Mouse (Mus musculus) hindbrain, embryonic 14.5 days (tissue): Measurements from ENCODE around the gene Spocd1. TPM values are rescaled to one million over a fixed set of nuclear protein-coding genes. Genes with fewer than 3 reads are reported as not detected.
A peak's percentile ranks its signal among the peaks of the same experiment; 100 is the strongest.

Experiments
- ATAC-seq: fragments of 200-750 bp; cut with Nextera tagmentation; 2 replicates; pipeline ENCODE4 v1.8.0; 2017; ENCODE audit warnings: moderate number of reproducible peaks, mild to moderate bottlenecking, moderate TSS enrichment, moderate library complexity; ENCODE audit not compliant: low FRiP score
- DNase-seq: peaks from one replicate; pipeline ENCODE4 v3.0.0-alpha.2; 2015; ENCODE audit warnings: low spot score
- H3K27ac ChIP-seq: fragments of 300-500 bp; sonication (generic); 2 replicates; pipeline ENCODE4 v1.5.1; 2014; ENCODE audit warnings: mild to moderate bottlenecking, moderate library complexity
- H3K27me3 ChIP-seq: fragments of 300-500 bp; sonication (generic); 2 replicates; pipeline ENCODE4 v1.6.1; 2014; ENCODE audit warnings: mild to moderate bottlenecking, low read length, mixed read lengths; ENCODE audit not compliant: control insufficient read depth, insufficient read depth
- H3K36me3 ChIP-seq: fragments of 300-500 bp; sonication (generic); replicated peaks from 2 replicates; pipeline ENCODE4 v1.6.1; 2014; ENCODE audit not compliant: control insufficient read depth, insufficient read depth
- H3K4me1 ChIP-seq: fragments of 300-500 bp; sonication (generic); replicated peaks from 2 replicates; pipeline ENCODE4 v1.6.1; 2014; ENCODE audit warnings: antibody characterized with exemption, low read length, mixed read lengths; ENCODE audit not compliant: control insufficient read depth, insufficient read depth
- H3K4me2 ChIP-seq: fragments of 300-500 bp; sonication (generic); replicated peaks from 2 replicates; pipeline ENCODE4 v1.6.1; 2014; ENCODE audit warnings: mild to moderate bottlenecking, moderate library complexity
- H3K4me3 ChIP-seq: fragments of 300-500 bp; sonication (generic); replicated peaks from 2 replicates; pipeline ENCODE4 v1.5.1; 2014; ENCODE audit warnings: mild to moderate bottlenecking, low read length
- H3K9ac ChIP-seq: fragments of 300-500 bp; sonication (generic); 2 replicates; pipeline ENCODE4 v1.6.1; 2014
- H3K9me3 ChIP-seq: fragments of 300-500 bp; sonication (generic); 2 replicates; pipeline ENCODE4 v1.6.1; 2016; ENCODE audit warnings: low read length; ENCODE audit not compliant: control insufficient read depth
- WGBS: fragments of 180-500 bp; shearing (Covaris S2); extraction: QIAGEN DNeasy Blood & Tissue Kit; methylation state at CpG from one replicate; pipeline ENCODE4 v1.1.7; 2014; 5-methylcytosine and 5-hydroxymethylcytosine counted together
- polyA plus RNA-seq: library from polyadenylated mRNA; unstranded; fragments of >200 nt; fragmentation: Nextera tagmentation; extraction: Ambion mirVana; gene quantifications from 2 replicates; pipeline ENCODE4 v1.2.1, GENCODE M21; 2014

The Spocd1 gene
- polyA plus RNA-seq, 1 experiment from 2014 or later: not detected

GRCm38 (mm10) chr4:129902394-129902793, 26.7 kb upstream of the Spocd1 start:
- Histone ChIP-seq H3K9me3 (no peaks in the 10 kb centered on the region), H3K27ac (no peak overlapping the region), H3K4me3 (no peak overlapping the region), H3K9ac (no peak overlapping the region), H3K36me3 (no peaks in the 10 kb centered on the region), H3K27me3 (no peaks in the 10 kb centered on the region), H3K4me2 (no peak overlapping the region), H3K4me1 (no peaks in the 10 kb centered on the region)
- WGBS: 87% methylated on average over 4 of the region's 4 CpGs
- ATAC-seq (no peak), DNase-seq (no peak)

- Histone ChIP-seq H3K36me3 (no peaks in the 10 kb centered on the region), H3K27ac (no peak overlapping the region), H3K9ac (no peak overlapping the region), H3K4me1 (no peaks in the 10 kb centered on the region), H3K4me3 (no peak overlapping the region), H3K9me3 (no peaks in the 10 kb centered on the region), H3K27me3 (no peaks in the 10 kb centered on the region), H3K4me2 (no peak overlapping the region)
- ATAC-seq: no peak
- WGBS: 65% methylated on average over 3 of the region's 3 CpGs
- no peak for DNase-seq
These were observed 25.5 kb upstream of the Spocd1 start for GRCm38 (mm10) chr4:129903577-129903976.

- no peaks in the 10 kb centered on the region for H3K36me3 ChIP-seq
- H3K4me2 ChIP-seq: no peak overlapping the region
- H3K9me3 ChIP-seq: no peaks in the 10 kb centered on the region
- ATAC-seq: no peak
- H3K4me1 ChIP-seq: no peaks in the 10 kb centered on the region
- no peak overlapping the region for H3K9ac ChIP-seq
- H3K4me3 ChIP-seq: no peak overlapping the region
- 84% methylated on average over 3 of the region's 3 CpGs for WGBS
- H3K27ac ChIP-seq: no peak overlapping the region
- DNase-seq: no peak
- no peaks in the 10 kb centered on the region for H3K27me3 ChIP-seq
These were observed 24.0 kb upstream of the Spocd1 start for GRCm38 (mm10) chr4:129905032-129905431.

GRCm38 (mm10) chr4:129906016-129906415, 23.0 kb upstream of the Spocd1 start:
- DNase-seq (no peak), ATAC-seq (no peak)
- H3K9ac ChIP-seq: no peak overlapping the region
- H3K4me2 ChIP-seq: no peak overlapping the region
- no peaks in the 10 kb centered on the region for H3K27me3 ChIP-seq
- WGBS: 70% methylated on average over 13 of the region's 13 CpGs
- no peaks in the 10 kb centered on the region for H3K4me1 ChIP-seq
- no peaks in the 10 kb centered on the region for H3K36me3 ChIP-seq
- no peaks in the 10 kb centered on the region for H3K9me3 ChIP-seq
- no peak overlapping the region for H3K4me3 ChIP-seq
- H3K27ac ChIP-seq: no peak overlapping the region

GRCm38 (mm10) chr4:129908836-129909235, 20.2 kb upstream of the Spocd1 start:
- H3K9ac ChIP-seq: no peak overlapping the region
- no peak overlapping the region for H3K4me3 ChIP-seq
- DNase-seq (no peak), ATAC-seq (no peak)
- H3K4me1 ChIP-seq: peaks cover 8% of the 10 kb centered on the region; the same call in 1 of the 2 replicates
- no peaks in the 10 kb centered on the region for H3K27me3 ChIP-seq
- no peaks in the 10 kb centered on the region for H3K9me3 ChIP-seq
- no peak overlapping the region for H3K4me2 ChIP-seq
- H3K27ac ChIP-seq: no peak overlapping the region
- 61% methylated on average over 3 of the region's 3 CpGs for WGBS
- no peaks in the 10 kb centered on the region for H3K36me3 ChIP-seq

GRCm38 (mm10) chr4:129909261-129909731, 19.8 kb upstream of the Spocd1 start:
- Histone ChIP-seq H3K9me3 (no peaks in the 10 kb centered on the region), H3K9ac (no peak overlapping the region), H3K27ac (no peak overlapping the region), H3K4me1 (peaks cover 9% of the 10 kb centered on the region; the same call in 1 of the 2 replicates), H3K4me2 (no peak overlapping the region), H3K36me3 (no peaks in the 10 kb centered on the region), H3K4me3 (no peak overlapping the region), H3K27me3 (no peaks in the 10 kb centered on the region)
- no peak for ATAC-seq
- 76% methylated on average over 4 of the region's 4 CpGs for WGBS
- no peak for DNase-seq

- H3K9me3 ChIP-seq: no peaks in the 10 kb centered on the region
- H3K27ac ChIP-seq: no peak overlapping the region
- ATAC-seq: no peak
- H3K27me3 ChIP-seq: no peaks in the 10 kb centered on the region
- no peaks in the 10 kb centered on the region for H3K36me3 ChIP-seq
- peaks cover 9% of the 10 kb centered on the region; the same call in 1 of the 2 replicates for H3K4me1 ChIP-seq
- H3K4me3 ChIP-seq: no peak overlapping the region
- 81% methylated on average over 3 of the region's 3 CpGs for WGBS
- no peak for DNase-seq
- no peak overlapping the region for H3K4me2 ChIP-seq
- H3K9ac ChIP-seq: no peak overlapping the region
These were observed 16.1 kb upstream of the Spocd1 start for GRCm38 (mm10) chr4:129912998-129913397.

- Histone ChIP-seq H3K4me2 (peak overlapping the region; percentile 10), H3K9ac (no peak overlapping the region)
- WGBS: 15% methylated on average over 16 of the region's 16 CpGs
These were observed 15.0 kb upstream of the Spocd1 start for GRCm38 (mm10) chr4:129913761-129914644.

GRCm38 (mm10) chr4:129914686-129915085, 14.4 kb upstream of the Spocd1 start:
- H3K36me3 ChIP-seq: no peaks in the 10 kb centered on the region
- WGBS: 78% methylated on average over 4 of the region's 4 CpGs
- no peak overlapping the region for H3K27ac ChIP-seq
- H3K4me3 ChIP-seq: no peak overlapping the region
- peaks cover 9% of the 10 kb centered on the region; the same call in 1 of the 2 replicates for H3K4me1 ChIP-seq
- ATAC-seq (no peak), DNase-seq (no peak)
- H3K4me2 ChIP-seq: no peak overlapping the region
- no peaks in the 10 kb centered on the region for H3K9me3 ChIP-seq
- H3K27me3 ChIP-seq: no peaks in the 10 kb centered on the region
- H3K9ac ChIP-seq: no peak overlapping the region

More at GRCm38 (mm10) chr4:129913761-129914644, 15.0 kb upstream of the Spocd1 start:
- no peaks in the 10 kb centered on the region for H3K36me3 ChIP-seq
- H3K4me1 ChIP-seq: peaks cover 9% of the 10 kb centered on the region; the same call in 1 of the 2 replicates
- no peak overlapping the region for H3K27ac ChIP-seq
- no peak for DNase-seq
- no peak for ATAC-seq
- no peak overlapping the region for H3K4me3 ChIP-seq
- H3K27me3 ChIP-seq: no peaks in the 10 kb centered on the region
- H3K9me3 ChIP-seq: no peaks in the 10 kb centered on the region
